Mouse (Mus musculus) erythroblast, embryonic 14.5 days (primary cell): Measurements from ENCODE around the gene Hlcs.

Experiments used
- GATA1 ChIP-seq: IDR thresholded peaks from 2 replicates; pipeline ENCODE4 v1.6.1; 2012; ENCODE audit warnings: low read length, inconsistent platforms, mixed read lengths
- TAL1 ChIP-seq: IDR thresholded peaks from 3 replicates; pipeline ENCODE4 v1.6.1; 2012; ENCODE audit warnings: low read length, inconsistent platforms, mixed read lengths

DNA sequence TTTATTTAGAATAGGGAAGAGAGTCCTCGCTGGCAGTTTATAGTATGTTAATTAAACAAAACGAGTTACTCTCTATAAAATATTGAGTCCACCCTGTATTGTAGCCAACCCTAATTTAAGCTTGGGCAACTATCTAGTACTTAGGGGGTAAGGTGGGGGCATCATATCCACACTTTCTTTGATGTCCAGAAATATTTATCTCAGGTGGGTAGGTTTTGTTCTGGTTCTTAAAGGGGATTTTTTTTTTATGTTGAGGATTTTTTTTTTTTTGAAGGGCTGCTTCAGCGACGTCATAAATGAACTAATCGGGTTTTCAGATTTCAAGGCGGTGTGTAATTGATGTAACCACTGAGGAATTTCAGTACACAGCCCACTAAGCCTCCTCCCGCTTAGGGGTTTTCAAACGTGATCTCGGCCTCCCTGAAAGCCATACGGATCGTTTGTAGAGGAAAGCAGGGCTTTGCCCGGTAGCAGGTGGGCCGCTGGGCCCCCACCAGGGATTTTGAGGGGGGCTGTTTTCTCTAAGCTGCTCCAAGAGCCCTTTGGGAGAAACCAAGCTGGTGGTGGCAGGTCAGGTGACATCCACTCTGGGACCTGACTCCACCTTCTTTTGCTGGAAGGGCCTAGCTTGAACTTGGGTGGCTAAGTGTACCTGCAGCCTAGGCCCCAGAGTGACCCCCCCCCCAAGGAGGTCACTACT lies 233.4 kb downstream of the Hlcs start:
- TF ChIP-seq GATA1 (no peak), TAL1 (no peak)
